Mouse (Mus musculus) olfactory bulb, adult 2 months (tissue): ENCODE measurements around the gene Ubr1.

Experiments
- CTCF ChIP-seq: fragments of 200-500 bp; IDR thresholded peaks from 2 replicates; pipeline ENCODE4 v1.5.1; 2012; ENCODE audit warnings: low read depth, mild to moderate bottlenecking, low read length, moderate library complexity; ENCODE audit not compliant: insufficient read depth
- POLR2A ChIP-seq: fragments of 200-500 bp; IDR thresholded peaks from 2 replicates; pipeline ENCODE4 v1.6.1; 2012; ENCODE audit warnings: mild to moderate bottlenecking, low read depth, low read length, moderate library complexity; ENCODE audit not compliant: insufficient read depth

DNA sequence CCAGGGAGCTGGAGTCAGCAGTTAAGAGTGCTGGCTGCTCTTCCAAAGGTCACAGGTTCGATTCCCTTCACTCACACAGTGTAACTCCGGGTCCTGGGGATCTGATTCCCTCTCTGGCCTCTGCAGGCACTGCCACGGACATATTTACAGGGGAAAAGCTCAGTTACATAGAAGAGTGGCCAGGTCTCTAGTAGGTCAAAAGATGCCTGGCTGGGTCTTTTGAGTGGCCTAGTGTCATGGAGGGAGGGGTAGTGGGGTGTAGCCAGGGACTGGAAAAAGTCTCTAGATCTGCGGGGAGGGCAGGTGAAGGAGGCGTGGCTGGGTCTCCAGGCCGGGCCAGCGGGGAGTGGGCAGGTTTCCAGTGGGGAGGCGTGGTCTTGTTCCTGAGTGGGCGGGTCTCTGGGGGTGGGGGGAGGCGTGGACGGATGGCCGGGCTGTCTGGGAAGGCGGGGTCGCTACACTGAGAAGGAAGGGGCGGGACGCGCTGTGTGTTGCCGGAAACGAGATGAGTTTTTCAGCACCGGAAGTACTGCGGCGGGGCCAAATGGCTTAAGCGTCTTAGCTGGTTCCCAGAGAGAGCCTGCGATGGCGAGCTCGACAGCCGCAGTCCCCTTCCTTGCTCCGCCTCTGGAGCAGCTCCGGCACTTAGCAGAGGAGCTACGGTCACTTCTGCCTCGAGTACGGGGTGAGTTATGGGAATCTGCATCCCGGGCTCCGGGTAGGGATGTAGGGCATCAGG, 37.6 kb upstream of the Ubr1 start, which contains the start of gene Ccndbp1:
- TF ChIP-seq POLR2A (no peak), CTCF (no peak)
